Mouse (Mus musculus) ES-E14 (cell line): ENCODE measurements at regions not wholly inside any gene's neighbourhood (a gene's known extent, or its start where the extent isn't known, plus 50 kb on each side); places are given as distances from the start of the nearest gene placed in this dataset.

Experiments
- CHD2 ChIP-seq: IDR thresholded peaks from 2 replicates; pipeline ENCODE4 v1.6.1; 2014; ENCODE audit warnings: mild to moderate bottlenecking, low read depth, low read length, inconsistent platforms
- HCFC1 ChIP-seq: IDR thresholded peaks from 2 replicates; pipeline ENCODE4 v1.6.1; 2012; ENCODE audit warnings: low read length, inconsistent platforms, borderline replicate concordance; ENCODE audit not compliant: insufficient read depth
- MAFK ChIP-seq: IDR thresholded peaks from 2 replicates; pipeline ENCODE4 v1.6.1; 2014; ENCODE audit warnings: mild to moderate bottlenecking, low read depth, low read length, inconsistent platforms; ENCODE audit not compliant: insufficient read depth
- ZNF384 ChIP-seq: IDR thresholded peaks from 2 replicates; pipeline ENCODE4 v1.6.1; 2012; ENCODE audit warnings: low read depth, low read length, inconsistent platforms

DNA sequence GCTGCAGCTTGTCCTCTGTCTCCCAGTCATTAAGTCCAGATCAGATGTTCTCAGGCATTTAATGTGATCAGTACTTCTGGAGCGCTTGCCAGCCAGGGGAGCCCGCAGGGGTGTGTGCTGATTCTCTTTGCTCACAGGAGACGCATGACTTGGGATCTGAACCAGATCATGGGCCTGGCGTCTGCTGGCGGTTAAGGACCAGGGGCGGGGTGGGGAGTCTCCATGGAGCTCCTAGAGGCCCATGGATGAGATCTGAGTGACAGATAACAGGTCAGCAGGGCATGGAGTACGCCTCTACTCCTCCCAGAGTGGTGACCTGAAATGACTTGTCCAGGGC, 136.7 kb upstream of the Hdac4 start:
- TF ChIP-seq ZNF384 (no peak), MAFK (no peak), HCFC1 (no peak), CHD2 (no peak)
